Mouse (Mus musculus) MEL (cell line): ENCODE measurements around the gene Col23a1. TPM values are rescaled to one million over a fixed set of nuclear protein-coding genes. Genes with fewer than 3 reads are reported as not detected.

Source experiments
- DNase-seq: peaks from one replicate; pipeline ENCODE4 v3.0.0; 2011; ENCODE audit warnings: low read depth, low spot score
- H3K27ac ChIP-seq: 2 replicates; pipeline ENCODE4 v1.5.1; 2012; ENCODE audit warnings: low read depth, mild to moderate bottlenecking, control low read depth, low read length, moderate library complexity; ENCODE audit not compliant: control insufficient read depth
- H3K27me3 ChIP-seq, 2 experiments: fragments of 150-350 bp in 1 of 2; sonication (generic) in 1 of 2; 2 replicates each; pipeline ENCODE4 v1.6.1; 2012; ENCODE audit warnings: low read length in 2 of 2, mild to moderate bottlenecking in 2 of 2, improper control_type of control experiment in 1 of 2, moderate library complexity in 1 of 2; ENCODE audit not compliant: insufficient read depth in 2 of 2, control insufficient read depth in 1 of 2
- H3K36me3 ChIP-seq, 2 experiments: 2 replicates each; pipeline ENCODE4 v1.6.1; 2012 to 2014; ENCODE audit warnings: low read length in 2 of 2, improper control_type of control experiment in 1 of 2, inconsistent platforms in 1 of 2, mild to moderate bottlenecking in 1 of 2; ENCODE audit not compliant: insufficient read depth in 2 of 2, control insufficient read depth in 1 of 2
- H3K4me1 ChIP-seq, 2 experiments: fragments of 150-350 bp in 1 of 2; sonication (generic) in 1 of 2; 2 replicates each; pipeline ENCODE4 v1.6.1; 2012; ENCODE audit warnings: low read length in 2 of 2, improper control_type of control experiment in 1 of 2, mild to moderate bottlenecking in 1 of 2; ENCODE audit not compliant: insufficient read depth in 2 of 2, control insufficient read depth in 1 of 2
- H3K4me3 ChIP-seq, 2 experiments: fragments of 150-350 bp in 1 of 2; sonication (generic) in 1 of 2; 2 replicates each; pipeline ENCODE4 v1.5.1; 2012; ENCODE audit warnings: low read depth in 2 of 2, low read length in 2 of 2, mild to moderate bottlenecking in 2 of 2, moderate library complexity in 2 of 2, control low read depth in 1 of 2, improper control_type of control experiment in 1 of 2; ENCODE audit not compliant: control insufficient read depth in 1 of 2, insufficient read depth in 1 of 2
- H3K79me2 ChIP-seq: 2 replicates; pipeline ENCODE4 v1.6.1; 2012; ENCODE audit warnings: mild to moderate bottlenecking, low read length, moderate library complexity; ENCODE audit not compliant: control insufficient read depth, poor library complexity, insufficient read depth
- H3K9ac ChIP-seq: 2 replicates; pipeline ENCODE4 v1.6.1; 2012; ENCODE audit warnings: low read depth, mild to moderate bottlenecking, control low read depth, low read length, moderate library complexity; ENCODE audit not compliant: control insufficient read depth, poor library complexity, severe bottlenecking
- H3K9me3 ChIP-seq: fragments of 150-350 bp; sonication (generic); replicated peaks from 2 replicates; pipeline ENCODE4 v1.6.1; 2012; ENCODE audit warnings: mild to moderate bottlenecking, low read length, improper control_type of control experiment, moderate library complexity; ENCODE audit not compliant: insufficient read depth
- BHLHE40 ChIP-seq: IDR thresholded peaks from 2 replicates; pipeline ENCODE4 v1.6.1; 2012; ENCODE audit warnings: low read depth, mild to moderate bottlenecking, inconsistent platforms, low read length, improper control_type of control experiment, borderline replicate concordance
- CHD1 ChIP-seq: IDR thresholded peaks from 2 replicates; pipeline ENCODE4 v1.6.1; 2012; ENCODE audit warnings: low read depth, mild to moderate bottlenecking, inconsistent platforms, low read length, improper control_type of control experiment
- CHD2 ChIP-seq: IDR thresholded peaks from 2 replicates; pipeline ENCODE4 v1.6.1; 2011; ENCODE audit warnings: low read length, improper control_type of control experiment
- CTCF ChIP-seq, 3 experiments: IDR thresholded peaks in 2 of 3; conservative IDR thresholded peaks in 1 of 3; 2 replicates each; pipeline ENCODE4 v1.5.1; 2011 to 2012; ENCODE audit warnings: low read length in 3 of 3, low read depth in 2 of 3, mild to moderate bottlenecking in 2 of 3, improper control_type of control experiment in 1 of 3, inconsistent platforms in 1 of 3, mixed read lengths in 1 of 3, moderate library complexity in 1 of 3; ENCODE audit not compliant: control insufficient read depth in 1 of 3, insufficient read depth in 1 of 3, poor library complexity in 1 of 3, severe bottlenecking in 1 of 3
- ETS1 ChIP-seq: IDR thresholded peaks from 2 replicates; pipeline ENCODE4 v1.6.1; 2012; ENCODE audit warnings: low read depth, mild to moderate bottlenecking, inconsistent platforms, low read length, improper control_type of control experiment, moderate library complexity
- MAX ChIP-seq: IDR thresholded peaks from 2 replicates; pipeline ENCODE4 v1.6.1; 2011; ENCODE audit warnings: low read length, improper control_type of control experiment
- MEF2A ChIP-seq: IDR thresholded peaks from 2 replicates; pipeline ENCODE4 v1.6.1; 2014; ENCODE audit warnings: low read depth, mild to moderate bottlenecking, inconsistent platforms, low read length, improper control_type of control experiment; ENCODE audit not compliant: poor library complexity, insufficient replicate concordance, severe bottlenecking; ENCODE audit errors: extremely low read depth
- MYC ChIP-seq: IDR thresholded peaks from 2 replicates; pipeline ENCODE4 v1.6.1; 2011; ENCODE audit warnings: low read depth, mild to moderate bottlenecking, low read length, improper control_type of control experiment, moderate library complexity
- POLR2A ChIP-seq, 2 experiments: IDR thresholded peaks; 2 replicates each; pipeline ENCODE4 v1.6.1; 2011 to 2012; ENCODE audit warnings: low read length in 2 of 2, mild to moderate bottlenecking in 2 of 2, control low read depth in 1 of 2, improper control_type of control experiment in 1 of 2, low read depth in 1 of 2, moderate library complexity in 1 of 2; ENCODE audit not compliant: control insufficient read depth in 1 of 2, insufficient read depth in 1 of 2, poor library complexity in 1 of 2
- POLR2AphosphoS5 ChIP-seq: IDR thresholded peaks from 2 replicates; pipeline ENCODE4 v1.6.1; 2012; ENCODE audit warnings: low read depth, borderline replicate concordance, mild to moderate bottlenecking, inconsistent platforms, low read length, moderate library complexity, mixed read lengths
- RAD21 ChIP-seq: IDR thresholded peaks from 2 replicates; pipeline ENCODE4 v1.6.1; 2011; ENCODE audit warnings: mild to moderate bottlenecking, low read depth, low read length, improper control_type of control experiment
- SMC3 ChIP-seq: IDR thresholded peaks from 2 replicates; pipeline ENCODE4 v1.6.1; 2011; ENCODE audit warnings: low read depth, low read length, improper control_type of control experiment
- TAL1 ChIP-seq: IDR thresholded peaks from 2 replicates; pipeline ENCODE4 v1.6.1; 2012; ENCODE audit warnings: mild to moderate bottlenecking, inconsistent platforms, low read length, moderate library complexity, mixed read lengths
- TBP ChIP-seq: IDR thresholded peaks from 2 replicates; pipeline ENCODE4 v1.8.0; 2011; ENCODE audit warnings: low read depth, low read length, improper control_type of control experiment
- TCF12 ChIP-seq: IDR thresholded peaks from 2 replicates; pipeline ENCODE4 v1.6.1; 2014; ENCODE audit warnings: low read depth, mild to moderate bottlenecking, inconsistent platforms, low read length, improper control_type of control experiment, moderate library complexity
- UBTF ChIP-seq: IDR thresholded peaks from 2 replicates; pipeline ENCODE4 v1.6.1; 2012; ENCODE audit warnings: low read depth, mild to moderate bottlenecking, inconsistent platforms, low read length, improper control_type of control experiment, moderate library complexity, borderline replicate concordance; ENCODE audit not compliant: insufficient read depth
- USF1 ChIP-seq: IDR thresholded peaks from 2 replicates; pipeline ENCODE4 v1.6.1; 2014; ENCODE audit warnings: low read depth, mild to moderate bottlenecking, inconsistent platforms, low read length, improper control_type of control experiment, moderate library complexity
- USF2 ChIP-seq, 2 experiments: IDR thresholded peaks; 2 replicates each; pipeline ENCODE4 v1.6.1; 2011 to 2012; ENCODE audit warnings: improper control_type of control experiment in 2 of 2, low read length in 2 of 2, borderline replicate concordance in 1 of 2, inconsistent platforms in 1 of 2, low read depth in 1 of 2, mild to moderate bottlenecking in 1 of 2; ENCODE audit not compliant: insufficient read depth in 1 of 2
- ZMIZ1 ChIP-seq: IDR thresholded peaks from 2 replicates; pipeline ENCODE4 v1.6.1; 2012; ENCODE audit warnings: low read depth, mild to moderate bottlenecking, inconsistent platforms, low read length, improper control_type of control experiment, moderate library complexity
- polyA plus RNA-seq, 2 experiments: library from polyadenylated mRNA; stranded (reverse) in 1 of 2; unstranded in 1 of 2; fragments of >175 nt in 1 of 2; fragments of >200 nt in 1 of 2; gene quantifications; 2 replicates each; pipeline versions ENCODE4 v1.2.1 to v1.2.4; 2012; ENCODE audit warnings: low replicate concordance in 2 of 2, low read depth in 1 of 2; ENCODE audit not compliant: insufficient read length in 2 of 2, insufficient read depth in 1 of 2, missing spikeins in 1 of 2
- total RNA-seq: library from RNA; depleted of rRNA; stranded (reverse); fragments of 300-350 nt; gene quantifications from 2 replicates; pipeline ENCODE4 v1.2.3, GENCODE M21; 2012

Gene Col23a1
- total and polyA plus RNA-seq, 3 experiments = under 0.01 to 0.03 TPM; not detected in 1

DNA sequence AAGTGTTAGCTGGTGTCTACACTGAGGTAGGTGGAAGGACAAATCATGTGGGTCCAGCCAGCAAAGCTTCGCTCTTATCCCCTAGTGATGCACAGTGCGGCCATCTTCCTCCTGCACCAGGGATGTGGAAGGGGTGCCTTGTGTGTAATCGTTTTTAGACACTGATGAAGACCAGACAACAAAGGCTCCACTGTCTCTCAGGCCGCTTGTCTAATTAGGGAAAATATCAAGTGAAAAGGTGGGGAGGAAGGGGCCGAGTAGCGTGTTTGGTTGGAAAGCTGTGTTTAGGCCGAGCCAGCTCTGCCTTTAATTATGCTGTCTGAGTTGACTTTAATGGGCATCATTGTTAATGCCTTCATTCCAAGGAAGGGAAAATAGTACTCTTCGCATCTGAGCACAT is 116.8 kb downstream of the Col23a1 start:
- no peaks in the 10 kb centered on the region for H3K9me3 ChIP-seq
- no peaks in the 10 kb centered on the region for H3K27me3 ChIP-seq
- H3K27ac ChIP-seq = no peak overlapping the region
- no peaks in the 10 kb centered on the region for H3K4me1 ChIP-seq
- no peak overlapping the region for H3K9ac ChIP-seq
- H3K36me3 ChIP-seq = no peaks in the 10 kb centered on the region
- TF ChIP-seq SMC3 = no peak
- TF ChIP-seq USF2 (IDR thresholded peaks at IDR 0.05; ENCODE audit: borderline replicate concordance in 1 of 2, insufficient read depth in 1 of 2, low read depth in 1 of 2, low read length in 2 of 2) = no peak
- no peak for TF ChIP-seq BHLHE40
- TF ChIP-seq UBTF = no peak
- no peak for TF ChIP-seq MEF2A
- no peak for TF ChIP-seq ZMIZ1
- DNase-seq = no peak
- no peaks in the 10 kb centered on the region for H3K79me2 ChIP-seq
- H3K4me3 ChIP-seq = no peak overlapping the region

DNA sequence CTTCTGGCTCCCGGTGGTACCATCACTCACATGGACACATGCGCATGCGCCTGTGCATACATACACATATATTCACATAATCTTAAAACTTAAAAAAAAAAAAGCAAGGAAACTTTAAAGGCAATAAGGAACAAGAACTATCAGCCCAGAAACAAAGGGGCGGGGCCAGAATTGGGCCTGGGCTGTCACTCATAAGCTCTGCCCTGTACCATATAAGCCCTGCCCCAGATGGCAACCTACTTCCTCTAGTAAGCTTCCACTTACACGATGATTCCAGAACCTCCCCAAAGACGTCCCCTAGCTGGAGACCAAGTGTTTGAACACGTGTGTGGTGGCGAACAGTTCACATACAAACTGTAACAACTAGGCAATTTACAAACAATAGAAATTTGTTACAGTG is 117.6 kb downstream of the Col23a1 start:
- no peaks in the 10 kb centered on the region for H3K27me3 ChIP-seq
- H3K4me3 ChIP-seq = no peak overlapping the region
- H3K79me2 ChIP-seq = no peaks in the 10 kb centered on the region
- no peak for TF ChIP-seq CHD1
- no peak for TF ChIP-seq POLR2AphosphoS5
- no peak for TF ChIP-seq MYC
- no peak for TF ChIP-seq SMC3
- TF ChIP-seq ETS1 = no peak
- no peak for TF ChIP-seq USF1
- TF ChIP-seq TBP = no peak
- no peak for TF ChIP-seq MAX
- H3K36me3 ChIP-seq = no peaks in the 10 kb centered on the region
- no peaks in the 10 kb centered on the region for H3K4me1 ChIP-seq
- no peak overlapping the region for H3K9ac ChIP-seq
- H3K9me3 ChIP-seq = no peaks in the 10 kb centered on the region
- DNase-seq = peak; percentile 6
- H3K27ac ChIP-seq = no peak overlapping the region

DNA sequence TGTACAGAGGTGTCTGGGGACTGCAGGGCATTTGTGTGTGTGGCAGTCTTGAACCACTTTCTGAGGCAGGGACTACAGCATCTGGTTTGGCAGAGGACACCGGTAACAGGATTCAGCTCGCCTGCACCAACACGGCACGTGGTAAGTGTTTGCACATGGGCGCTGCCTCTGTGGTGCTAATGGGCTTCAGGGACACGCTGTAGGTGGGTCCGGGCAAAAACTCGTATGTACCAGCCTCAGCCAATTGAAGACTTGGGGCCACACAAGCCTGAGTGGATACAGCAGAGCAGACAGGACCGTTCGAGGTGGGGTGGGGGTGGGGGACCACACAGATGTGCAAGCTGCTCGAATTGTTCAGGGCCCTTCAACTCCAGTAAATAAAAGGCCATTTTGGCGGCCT is 121.1 kb downstream of the Col23a1 start:
- Histone ChIP-seq H3K4me3 (no peak overlapping the region), H3K79me2 (no peaks in the 10 kb centered on the region)
- no peak for DNase-seq
- TF ChIP-seq TAL1 (no peak), CTCF (IDR thresholded peaks at IDR 0.05 in 2 of 3, conservative IDR thresholded peaks at IDR 0.05 in 1 of 3; ENCODE audit: control insufficient read depth in 1 of 3, insufficient read depth in 1 of 3, low read depth in 2 of 3, low read length in 3 of 3, poor library complexity in 1 of 3, severe bottlenecking in 1 of 3) (no peak), TCF12 (no peak), CHD2 (no peak), BHLHE40 (no peak), MEF2A (no peak), RAD21 (no peak), POLR2A (IDR thresholded peaks at IDR 0.05; ENCODE audit: control insufficient read depth in 1 of 2, insufficient read depth in 1 of 2, low read depth in 1 of 2, low read length in 2 of 2, poor library complexity in 1 of 2) (no peak)
- TF ChIP-seq, all 39 proteins: peak for 0
- Histone ChIP-seq H3K9me3 (no peaks in the 10 kb centered on the region), H3K27ac (no peak overlapping the region), H3K9ac (no peak overlapping the region), H3K4me1 (no peaks in the 10 kb centered on the region), H3K36me3 (no peaks in the 10 kb centered on the region), H3K27me3 (no peaks in the 10 kb centered on the region)
